Mouse (Mus musculus) regulatory T cell (primary cell): Measurements from ENCODE around the gene Gm12258.
"Not testable (repeated sequence)": the region's sequence is repeated elsewhere in the genome, so short reads cannot be mapped to it uniquely, and the experiment has no call there.

Experiments
- in situ Hi-C: fragments of 300-600 bp; cut with MboI, MseI; formaldehyde crosslinking; loops from one replicate; pipeline ENCODE4 v1.15.1; 2025; ENCODE audit warnings: high pct_unique_total_duplicates

Gene Gm12258

DNA sequence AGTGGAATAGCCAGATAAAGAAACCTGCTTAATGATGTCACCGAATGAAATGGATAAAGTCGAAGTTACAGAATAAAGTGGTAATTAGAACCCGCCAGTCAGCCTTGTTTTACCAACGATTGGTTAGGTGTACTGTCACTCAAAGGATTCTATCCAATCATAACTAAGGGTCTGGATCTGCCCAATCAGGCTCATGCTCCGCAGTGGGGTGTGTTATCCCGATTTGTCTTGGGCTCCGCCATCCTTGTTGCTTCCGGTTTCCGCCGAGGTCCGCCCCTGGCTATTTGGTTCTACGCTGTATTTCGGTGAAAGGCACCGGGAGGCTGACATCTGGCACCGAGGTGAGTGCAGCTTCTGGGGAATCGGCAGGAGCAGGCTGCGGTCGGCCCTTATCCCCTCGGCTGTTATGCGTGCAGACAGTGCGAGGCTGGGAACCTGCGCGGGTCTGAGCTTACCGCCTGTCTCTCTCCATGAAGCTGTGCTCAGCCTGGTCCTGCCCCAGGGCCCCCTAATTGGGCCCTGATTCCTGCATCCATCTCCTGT, at the start of gene Gm12258:
Gene Gm12258 (plus strand): TSS at position 240 of the 543 bp plus-strand sequence.
- in situ Hi-C loops, result loop anchor here (10.0 kb wide), 1 partner anchor 1322 kb away; no protein-coding TSS in a partner anchor

DNA sequence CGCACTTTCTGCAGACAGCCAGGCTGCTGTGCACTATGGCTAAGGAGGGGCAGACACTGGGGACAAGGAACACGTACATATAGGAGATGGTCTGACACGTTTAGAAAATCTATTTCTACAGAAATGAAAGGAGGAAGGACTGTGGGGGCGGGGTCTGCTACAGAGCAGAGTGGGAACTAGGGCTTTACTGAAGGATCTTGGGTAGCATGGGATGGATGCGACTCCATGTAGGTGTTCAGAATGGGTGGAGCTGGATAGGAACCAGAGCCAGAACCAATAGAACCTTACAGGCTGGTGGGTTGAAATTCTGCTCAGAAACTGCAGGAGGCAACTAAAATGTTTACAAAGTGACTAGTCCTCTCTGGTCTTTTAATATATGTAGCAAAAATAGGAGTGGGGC, 47.2 kb upstream of the Gm12258 start:
- in situ Hi-C loops, result no loop called here

DNA sequence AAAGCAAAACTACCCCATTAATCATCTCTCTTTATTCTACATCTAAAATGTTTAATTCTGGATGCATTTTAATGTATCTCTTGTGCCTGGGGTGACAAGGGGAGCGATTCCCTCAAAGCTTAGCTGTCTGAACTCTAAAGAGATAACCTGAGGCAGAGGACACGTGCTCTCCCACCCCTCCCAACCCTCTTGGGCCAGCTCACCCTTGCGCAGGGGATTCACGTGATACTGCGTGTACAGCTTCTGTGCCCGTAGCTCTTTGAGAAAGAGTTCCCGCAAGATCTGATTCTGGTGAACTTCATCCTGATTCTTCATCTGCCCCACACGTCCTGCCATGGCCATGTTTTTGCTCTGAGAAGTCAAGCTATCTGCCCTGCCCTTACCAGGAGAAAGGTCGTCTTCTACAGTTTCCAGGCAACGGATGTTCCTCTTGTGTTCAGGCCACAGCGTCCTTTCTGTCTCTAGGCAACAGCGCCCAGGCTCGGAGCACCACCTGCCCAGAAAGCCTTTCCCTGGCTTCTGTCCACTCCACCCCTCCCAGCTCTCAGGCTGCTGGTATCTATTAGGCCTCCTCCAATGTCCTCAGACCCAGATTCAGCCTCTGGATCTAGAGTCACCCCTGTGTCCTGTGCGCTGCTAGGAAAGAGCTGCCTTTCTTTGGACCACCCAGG, 45.3 kb upstream of the Gm12258 start, which contains the start of gene Fam183b:
Gene Fam183b (minus strand): TSS at position 403 of the 671 bp plus-strand sequence.
- in situ Hi-C loops, result no loop called here

DNA sequence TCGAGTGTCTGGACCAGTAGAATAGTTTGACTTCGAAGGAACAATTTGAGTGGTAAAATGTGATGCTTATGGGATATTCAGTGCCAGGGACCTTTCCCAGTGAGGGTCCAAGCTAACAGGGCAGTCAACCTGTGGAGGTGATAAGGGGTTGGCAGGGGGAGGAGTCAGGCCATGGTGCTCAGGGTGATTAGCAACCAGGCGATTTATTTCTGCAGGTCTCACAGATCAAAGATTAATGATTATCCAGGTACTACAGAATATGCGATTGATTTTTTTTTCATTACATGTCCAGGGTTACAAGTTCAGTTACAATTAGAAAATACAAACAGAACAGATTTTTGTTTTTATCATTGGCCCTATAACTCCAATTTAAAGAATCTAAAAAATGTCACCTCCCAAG, 43.1 kb upstream of the Gm12258 start:
- in situ Hi-C loops, result no loop called here

DNA sequence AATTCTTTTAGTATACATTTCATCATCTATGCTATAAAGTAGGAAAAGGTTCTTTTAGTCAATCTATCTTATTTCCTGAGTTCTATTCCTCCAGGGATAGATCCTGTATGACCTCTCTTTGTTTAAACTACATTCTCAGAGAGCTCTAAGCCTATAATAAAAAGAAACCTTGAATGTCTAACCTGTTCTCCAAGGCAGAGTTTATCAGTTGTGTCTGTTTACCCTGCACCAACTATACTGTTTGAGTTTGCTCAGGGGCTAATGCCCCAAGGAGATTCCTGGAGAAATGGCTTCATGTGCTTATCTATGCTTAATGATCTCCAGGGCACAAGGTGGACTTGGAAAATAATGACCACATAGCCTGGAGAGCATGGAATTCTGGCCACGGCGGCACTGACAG, 42.6 kb upstream of the Gm12258 start:
- in situ Hi-C loops, result no loop called here

DNA sequence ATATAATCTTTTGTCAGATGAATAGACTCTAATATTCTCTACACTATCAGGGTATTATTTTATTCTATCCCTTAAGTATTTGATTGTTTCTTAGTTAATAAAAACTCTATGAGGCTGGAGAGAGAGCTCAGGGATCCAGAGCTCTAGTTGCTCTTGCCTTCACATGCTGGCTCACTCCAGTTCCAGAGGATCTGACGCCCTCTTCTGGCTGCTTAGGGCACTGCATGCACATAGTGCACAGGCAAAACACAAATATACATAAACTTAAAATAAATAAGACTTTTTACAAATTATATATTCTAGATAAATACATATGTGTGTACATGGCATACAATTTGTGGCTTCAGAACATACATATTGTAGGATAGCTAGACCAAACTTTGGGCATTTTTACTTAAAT, 35.0 kb upstream of the Gm12258 start:
- in situ Hi-C loops, result no loop called here

DNA sequence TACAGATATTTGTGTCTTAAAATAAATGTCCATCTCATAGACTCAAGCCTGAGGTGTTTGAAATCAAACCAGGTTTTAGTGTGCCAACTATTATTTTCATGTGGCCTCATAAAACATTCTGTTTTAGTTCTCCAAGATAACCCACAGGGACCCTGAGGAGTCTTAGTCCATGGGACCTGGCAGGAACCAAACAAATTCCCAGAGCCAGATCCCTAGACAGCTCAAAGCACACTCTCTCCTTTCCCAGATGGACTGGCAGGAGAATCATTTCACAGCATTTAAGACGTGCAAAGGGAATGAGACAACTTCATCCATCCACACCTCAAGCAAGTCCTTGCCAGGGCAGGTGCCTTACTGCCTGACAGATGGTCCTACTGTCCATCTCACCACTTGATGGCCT, 32.3 kb upstream of the Gm12258 start, which contains the start of gene Olfr313:
Gene Olfr313 (plus strand): TSS at position 301 of the 400 bp plus-strand sequence.
- in situ Hi-C loops, result not testable (repeated sequence)

DNA sequence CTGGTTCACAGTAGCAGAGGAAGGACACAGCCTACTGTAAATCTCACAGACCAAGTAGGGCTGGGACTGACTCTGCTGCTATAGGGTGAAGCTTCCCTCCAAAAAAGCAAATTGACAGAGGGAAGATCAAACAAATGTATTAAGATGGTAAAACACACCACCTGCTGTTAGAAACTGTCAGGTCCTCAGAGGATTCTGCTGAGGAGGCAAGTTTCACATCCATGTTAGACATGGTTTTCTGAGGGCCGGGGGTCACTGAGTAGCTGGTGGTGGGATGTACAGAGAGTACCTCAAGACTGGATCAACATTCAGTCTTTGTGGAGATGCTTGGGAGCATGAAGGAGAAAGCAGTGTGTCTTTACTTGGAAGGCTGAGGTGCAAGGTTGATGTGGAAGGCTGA, 31.3 kb upstream of the Gm12258 start:
- in situ Hi-C loops, result no loop called here

DNA sequence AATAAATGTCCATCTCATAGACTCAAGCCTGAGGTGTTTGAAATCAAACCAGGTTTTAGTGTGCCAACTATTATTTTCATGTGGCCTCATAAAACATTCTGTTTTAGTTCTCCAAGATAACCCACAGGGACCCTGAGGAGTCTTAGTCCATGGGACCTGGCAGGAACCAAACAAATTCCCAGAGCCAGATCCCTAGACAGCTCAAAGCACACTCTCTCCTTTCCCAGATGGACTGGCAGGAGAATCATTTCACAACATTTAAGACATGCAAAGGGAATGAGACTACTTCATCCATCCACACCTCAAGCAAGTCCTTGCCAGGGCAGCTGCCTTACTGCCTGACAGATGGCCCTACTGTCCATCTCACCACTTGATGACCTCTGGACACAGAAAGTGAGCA, 18.0 kb upstream of the Gm12258 start, which contains the start of gene Olfr312:
Gene Olfr312 (plus strand): TSS at position 301 of the 400 bp plus-strand sequence.
- in situ Hi-C loops, result not testable (repeated sequence)

DNA sequence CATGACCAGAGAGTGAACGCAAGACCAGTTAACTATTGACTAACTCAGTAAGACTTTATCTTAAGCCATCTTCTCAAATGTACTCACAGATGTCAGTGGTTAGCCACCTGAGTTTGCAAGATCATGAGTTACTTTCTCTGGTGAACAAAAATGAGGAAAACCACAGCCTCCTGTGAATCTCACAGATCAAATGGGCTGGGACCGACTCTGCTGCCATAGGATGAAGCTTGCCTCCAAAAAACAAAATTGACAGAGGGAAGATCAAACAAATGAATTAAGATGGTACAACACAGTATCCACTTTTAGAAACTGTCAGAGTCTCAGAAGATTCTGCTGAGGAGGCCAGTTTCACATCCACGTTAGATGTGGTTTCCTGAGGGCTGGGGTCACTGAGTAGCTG, 17.2 kb upstream of the Gm12258 start:
- in situ Hi-C loops, result no loop called here

DNA sequence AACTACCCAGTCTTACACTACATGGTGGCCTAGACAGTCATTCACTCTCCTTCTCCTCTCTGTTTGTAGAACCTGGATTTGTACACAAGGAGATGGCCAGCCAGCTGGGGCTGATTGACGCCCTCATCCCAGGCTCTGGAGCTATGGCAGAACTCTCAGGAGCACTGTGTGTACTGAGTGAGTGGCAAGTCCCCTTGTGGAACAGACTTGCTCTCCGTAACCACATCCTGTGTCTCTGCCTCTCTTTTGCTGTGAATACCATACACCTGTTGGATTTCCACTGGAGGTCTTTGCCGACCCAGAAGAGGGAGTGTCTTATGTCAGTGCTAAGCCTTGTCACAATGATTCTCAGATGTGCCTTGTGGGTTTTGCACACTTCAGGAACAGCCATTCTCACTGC, 14.4 kb upstream of the Gm12258 start:
- in situ Hi-C loops, result not testable (repeated sequence)

DNA sequence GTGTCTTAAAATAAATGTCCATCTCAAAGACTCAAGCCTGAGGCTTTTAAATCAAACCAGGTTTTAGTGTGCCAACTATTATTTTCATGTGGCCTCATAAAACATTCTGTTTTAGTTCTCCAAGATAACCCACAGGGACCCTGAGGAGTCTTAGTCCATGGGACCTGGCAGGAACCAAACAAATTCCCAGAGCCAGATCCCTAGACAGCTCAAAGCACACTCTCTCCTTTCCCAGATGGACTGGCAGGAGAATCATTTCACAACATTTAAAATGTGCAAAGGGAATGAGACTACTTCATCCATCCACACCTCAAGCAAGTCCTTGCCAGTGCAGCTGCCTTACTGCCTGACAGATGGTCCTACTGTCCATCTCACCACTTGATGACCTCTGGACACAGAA, 8.0 kb upstream of the Gm12258 start, which contains the start of gene Olfr311:
Gene Olfr311 (plus strand): TSS at position 301 of the 400 bp plus-strand sequence.
- in situ Hi-C loops, result not testable (repeated sequence)

DNA sequence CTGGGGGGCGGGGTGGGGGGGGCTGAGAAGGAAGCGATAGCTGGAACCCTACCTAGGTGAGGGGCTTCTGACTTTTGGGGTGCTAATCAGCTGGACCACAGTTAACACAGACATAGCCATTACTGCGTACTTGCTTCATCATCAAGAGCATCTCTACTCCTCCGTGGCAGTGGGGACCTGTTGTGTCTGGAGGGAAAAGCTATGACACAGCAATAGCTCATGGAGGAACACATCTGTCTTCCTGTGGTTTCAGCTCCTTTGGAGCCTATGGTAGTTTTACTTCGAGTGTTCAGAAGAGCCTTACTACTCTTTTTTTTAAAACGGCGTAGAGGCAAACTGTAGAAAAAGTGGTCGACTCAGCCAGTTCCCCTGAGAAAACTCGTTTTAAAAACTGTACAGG, 678 bp downstream of the Gm12258 start:
- in situ Hi-C loops, result loop anchor here (10.0 kb wide), 1 partner anchor 1323 kb away; no protein-coding TSS in a partner anchor

DNA sequence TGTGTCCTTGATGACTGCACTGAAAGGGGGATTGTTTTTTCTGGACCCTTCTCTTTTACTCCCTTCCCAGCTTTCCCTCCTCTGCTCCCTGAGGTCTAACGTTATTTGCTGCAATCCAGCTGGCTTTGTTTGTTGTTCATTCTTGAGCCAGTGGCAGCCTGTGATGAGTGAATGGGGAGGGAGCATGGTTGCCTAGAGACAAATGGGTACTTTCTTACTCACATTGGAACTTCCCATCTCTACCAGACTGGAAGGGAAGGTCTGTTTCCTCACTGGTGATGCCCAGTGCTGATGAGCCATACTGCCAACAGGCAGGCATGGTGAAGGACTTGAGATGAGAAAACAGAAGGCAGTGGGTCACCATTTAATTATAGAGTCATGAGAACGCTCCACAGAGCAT, 2.8 kb downstream of the Gm12258 start:
- in situ Hi-C loops, result loop anchor here (10.0 kb wide), 1 partner anchor 1325 kb away; no protein-coding TSS in a partner anchor

DNA sequence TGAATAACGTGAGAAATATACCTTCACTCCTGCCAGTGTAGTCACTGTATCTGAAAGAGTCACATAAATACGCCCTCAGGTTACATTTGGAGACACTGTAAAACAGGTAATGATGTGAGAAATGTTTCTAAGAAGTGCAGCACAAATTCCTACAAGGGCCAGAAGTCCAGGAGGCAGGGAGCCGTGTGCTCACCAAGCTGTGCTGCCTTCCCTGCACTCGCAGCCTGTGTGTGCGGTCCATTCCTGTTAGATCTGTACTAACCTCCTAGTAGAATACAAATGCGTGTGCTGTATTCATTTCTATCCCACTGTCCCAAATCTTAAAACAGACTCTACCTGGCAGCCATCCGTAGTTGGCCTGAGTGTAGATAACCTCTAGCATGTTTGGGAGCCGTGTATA, 13.8 kb downstream of the Gm12258 start:
- in situ Hi-C loops, result no loop called here

DNA sequence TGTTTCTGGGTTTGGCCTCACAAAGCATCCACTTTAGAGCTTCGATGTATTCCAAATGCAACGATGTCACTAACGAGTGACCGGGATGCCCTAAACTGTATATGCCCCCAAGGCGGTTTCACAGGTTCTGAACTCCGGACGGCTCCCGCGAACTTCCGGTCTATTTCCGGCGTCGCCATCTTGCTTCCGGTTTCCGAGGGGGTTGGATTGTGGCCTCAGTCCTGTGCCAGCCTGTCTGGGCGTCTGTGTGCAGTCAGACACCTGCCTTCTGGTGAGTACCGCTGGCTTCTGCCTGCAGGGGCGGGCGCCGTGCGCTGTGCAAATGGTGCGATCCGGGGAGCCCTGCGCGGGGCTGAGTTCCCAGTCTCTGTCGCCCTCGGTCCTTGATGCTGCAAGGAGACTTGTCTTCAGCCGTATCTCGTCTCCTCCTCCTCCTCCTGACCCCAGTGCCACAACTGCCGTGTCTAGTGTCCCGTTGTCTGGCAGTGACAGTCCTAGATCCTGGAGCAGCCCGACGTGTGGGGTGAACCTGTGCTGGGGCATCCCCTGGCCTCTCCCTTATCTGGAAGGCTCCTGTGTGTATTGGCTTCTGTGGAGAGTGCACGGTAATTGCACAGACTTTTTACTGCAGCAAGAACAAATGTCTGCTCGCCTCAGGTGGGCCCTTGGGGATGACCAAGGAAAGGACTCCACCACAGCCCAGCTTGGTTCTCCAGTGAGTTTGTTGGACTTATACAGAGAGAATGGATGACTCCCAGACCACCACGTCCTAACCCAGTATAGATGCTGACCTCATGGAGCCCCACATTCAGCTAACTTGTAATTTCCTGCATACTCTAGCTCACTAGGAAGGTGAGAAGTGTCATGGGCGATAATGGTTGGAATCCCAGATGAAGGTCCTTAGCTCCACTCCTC, 20.3 kb downstream of the Gm12258 start, which contains the start of gene 2810021J22Rik:
Gene 2810021J22Rik (plus strand): TSS at position 178 of the 915 bp plus-strand sequence.
- in situ Hi-C loops, result no loop called here

DNA sequence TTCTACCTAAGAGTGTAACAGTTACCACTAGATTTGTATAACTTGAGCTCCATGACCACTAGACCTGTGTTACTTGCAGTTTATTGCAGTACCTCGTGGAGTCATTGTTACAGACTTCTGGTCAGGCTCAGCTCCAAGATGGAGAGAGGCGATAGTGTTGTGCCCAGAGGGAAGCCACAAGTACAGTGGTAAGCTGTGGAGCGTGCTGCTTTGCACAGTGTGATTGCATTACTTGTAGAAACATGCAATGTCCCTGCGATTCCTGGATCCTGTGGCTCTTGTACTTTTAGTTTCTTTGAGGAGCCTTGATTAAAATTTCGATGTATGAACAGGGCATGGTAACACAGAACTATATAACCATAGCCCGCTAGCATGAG, 21.0 kb downstream of the Gm12258 start:
- in situ Hi-C loops, result no loop called here

DNA sequence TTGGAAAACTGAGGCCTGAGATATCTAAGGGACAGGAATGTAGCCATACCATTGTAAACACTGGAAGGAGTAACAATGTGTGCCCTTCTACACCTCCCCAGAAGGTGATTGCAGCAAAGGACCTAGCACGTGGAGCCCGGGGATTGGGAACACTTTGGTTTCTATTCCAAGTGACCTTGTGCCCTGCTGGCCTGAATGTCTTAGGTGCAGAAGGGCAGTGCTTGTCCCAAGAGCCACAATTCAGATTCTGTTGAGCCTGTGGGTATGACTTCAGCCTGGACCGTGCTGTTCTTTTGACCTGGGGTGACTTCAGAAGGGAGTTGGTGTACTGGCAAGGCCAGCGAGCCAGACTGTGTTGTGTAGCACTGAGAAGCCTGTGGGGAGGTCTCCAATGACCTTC, 24.0 kb downstream of the Gm12258 start:
- in situ Hi-C loops, result no loop called here

DNA sequence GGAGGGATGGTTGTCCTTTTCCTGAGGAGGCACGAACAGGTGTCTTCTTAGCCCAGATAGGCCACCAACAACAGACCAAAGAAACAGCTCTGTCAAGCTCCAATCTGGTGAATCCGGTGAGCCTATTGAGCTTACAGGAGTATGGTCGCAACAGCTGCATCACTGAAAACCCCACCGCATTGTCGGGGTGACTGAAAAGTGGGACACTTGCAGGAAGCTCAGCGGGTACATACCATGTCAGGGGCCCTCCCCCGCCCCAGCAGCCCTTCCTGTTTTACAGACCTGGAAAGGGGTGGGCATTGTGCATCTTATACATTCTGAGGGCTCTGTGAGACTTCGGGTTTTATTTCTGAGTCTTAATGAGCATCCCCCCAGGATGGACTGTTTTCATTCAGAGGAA, 36.8 kb downstream of the Gm12258 start:
- in situ Hi-C loops, result no loop called here

DNA sequence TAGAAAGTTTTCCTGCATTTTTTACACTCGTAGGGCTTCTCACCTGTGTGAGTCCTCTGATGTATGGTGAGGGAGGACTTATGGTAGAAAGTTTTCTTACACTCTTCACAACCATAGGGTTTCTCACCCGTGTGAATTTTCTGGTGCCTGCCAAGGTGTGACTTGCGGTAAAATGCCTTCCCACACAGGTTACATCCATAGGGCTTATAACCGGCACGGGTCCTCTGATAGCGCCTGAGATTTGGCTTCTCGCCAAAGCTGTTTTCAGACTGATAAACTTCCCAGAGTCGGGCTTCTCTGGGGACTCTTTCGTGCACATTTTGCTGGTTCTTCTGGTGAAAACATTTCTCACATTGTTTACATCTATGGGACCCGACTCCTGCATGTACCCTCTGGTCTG, 43.6 kb downstream of the Gm12258 start:
- in situ Hi-C loops, result no loop called here

DNA sequence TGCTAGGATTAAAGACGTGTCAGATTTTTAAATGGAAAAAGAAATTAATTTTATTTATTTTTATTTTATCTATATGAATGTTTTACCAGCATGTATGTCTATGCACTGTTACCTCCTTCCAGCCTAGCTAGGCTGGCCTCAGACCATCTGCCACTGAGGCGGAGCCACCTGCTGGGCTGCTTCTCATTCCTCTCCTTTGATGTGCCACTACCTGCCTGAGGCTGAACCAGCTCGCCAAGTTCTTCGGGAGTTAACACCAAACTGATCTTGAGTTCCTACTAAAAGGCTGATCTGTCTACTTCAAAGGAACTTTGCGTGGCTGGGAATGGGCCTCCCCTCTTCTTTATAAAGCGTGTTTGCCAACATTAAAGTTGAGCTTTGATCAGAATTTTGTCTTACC, 47.5 kb downstream of the Gm12258 start:
- in situ Hi-C loops, result no loop called here

DNA sequence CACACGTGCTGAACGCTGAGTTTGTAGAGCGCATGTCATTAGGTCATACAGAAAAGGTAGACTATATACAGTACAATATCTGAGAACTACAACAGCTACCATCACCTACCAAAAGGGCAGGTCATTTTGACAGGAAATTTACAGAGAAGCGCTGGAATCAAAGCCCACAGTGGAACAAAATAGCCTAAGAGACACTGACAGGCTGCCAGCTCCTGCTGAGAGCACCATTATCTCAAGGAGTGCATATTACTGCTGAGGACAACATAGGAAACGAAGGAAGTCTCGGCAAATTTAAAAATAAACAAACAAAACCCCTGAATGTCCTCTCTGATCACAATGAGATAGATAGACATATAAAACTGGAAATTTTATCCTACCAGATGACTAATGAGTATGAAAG, 50.5 kb downstream of the Gm12258 start:
- in situ Hi-C loops, result no loop called here
